Mouse (Mus musculus) liver, embryonic 14.5 days (tissue): Measurements from ENCODE around the gene Syce3.

Experiments
- CTCF ChIP-seq: IDR thresholded peaks from 2 replicates; pipeline ENCODE4 v1.5.1; 2016; ENCODE audit warnings: antibody characterized with exemption, low read depth, control low read depth
- EP300 ChIP-seq: IDR thresholded peaks from 2 replicates; pipeline ENCODE4 v1.6.1; 2016; ENCODE audit warnings: antibody characterized with exemption, low read depth

DNA sequence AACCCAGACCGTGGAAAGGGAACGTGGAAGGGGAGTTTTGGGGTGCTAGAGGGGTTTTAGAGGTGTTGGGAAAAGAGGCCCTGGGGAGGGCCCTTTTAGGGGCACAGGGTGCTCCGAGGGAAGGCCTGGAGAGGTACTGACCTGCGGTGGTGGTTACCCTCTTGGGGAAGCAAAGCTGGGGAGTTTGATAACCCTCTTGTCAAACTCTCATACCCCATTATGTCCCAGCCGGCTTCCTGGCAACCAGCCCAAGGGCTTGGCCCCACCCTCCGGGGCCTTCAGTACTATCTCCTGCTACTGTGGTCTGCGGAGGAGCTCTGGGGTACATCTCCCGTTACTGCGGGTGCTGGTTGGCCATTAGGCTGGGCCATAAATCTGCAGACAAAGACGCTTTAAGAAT, 30.9 kb downstream of the Syce3 start:
- TF ChIP-seq EP300 (no peak), CTCF (no peak)
